Comparison of ENCODE assay signal across 22 mouse cellular contexts in the genomic region with DNA sequence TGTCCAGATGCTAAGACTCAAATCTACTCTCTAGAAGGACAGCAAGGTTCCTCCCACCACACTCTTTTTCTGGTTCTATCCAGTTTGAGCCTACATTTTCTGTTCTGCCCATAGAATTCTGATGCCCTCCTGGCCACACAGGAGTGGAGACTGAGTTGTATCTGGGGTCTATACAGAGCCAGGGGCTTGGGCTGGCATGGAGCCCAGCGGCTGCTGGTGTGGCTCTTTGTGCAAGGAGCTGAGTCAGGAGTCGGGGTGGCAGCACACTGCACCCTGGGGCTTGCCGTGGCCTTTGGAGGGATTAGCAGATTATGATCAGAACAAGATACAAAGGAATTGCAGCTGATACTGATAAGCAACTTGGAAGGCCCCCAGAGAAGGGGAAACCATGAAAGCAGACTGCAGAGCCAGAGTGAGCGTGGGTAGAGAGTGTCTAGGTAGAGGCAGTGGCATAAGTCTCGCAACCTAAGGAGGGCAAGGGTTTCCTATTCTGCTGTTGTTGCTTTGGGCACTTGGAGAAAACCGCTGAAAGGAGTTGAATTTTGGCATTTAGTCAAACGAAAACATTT.
DNase-seq lines count a peak whose midpoint lies in the region; ATAC-seq and TF ChIP-seq lines count a peak whose summit lies in the region.
"Had no signal": no experiment of that assay in that cellular context is flagged by ENCODE, and none has a peak within 500 bp of the region (broad histone marks: within the 10 kb centered on the region; RNA-seq: fewer than 3 reads in every experiment).

No protein-coding gene starts in this region.

- no peak overlapping the region for H3K27ac ChIP-seq in forebrain, embryonic 13.5 days
- H3K27ac ChIP-seq in forebrain, embryonic 10.5 days: no peak overlapping the region
- H3K27ac ChIP-seq in thymus, adult 2 months (ENCODE audit: control insufficient read depth, insufficient read depth, low read length): no peak overlapping the region
- H3K27ac ChIP-seq: gastrocnemius, adult 2 months; hindbrain, postnatal 0 days; layer of hippocampus, adult 2 months; limb, embryonic 13.5 days; liver, embryonic 12.5 days; neural tube, embryonic 12.5 days had no signal

- ATAC-seq in forebrain, embryonic 13.5 days: 0 out of 2 replicates have a peak, but pooled peaks have one; percentile 48
- ATAC-seq: CD4-positive, CD25-positive, alpha-beta regulatory T cell, adult 4 months; hindbrain, postnatal 0 days; intestine, embryonic 16.5 days; liver, embryonic 12.5 days had no signal

- no peaks in the 10 kb centered on the region for H3K27me3 ChIP-seq in forebrain, embryonic 13.5 days
- no peaks in the 10 kb centered on the region for H3K27me3 ChIP-seq in forebrain, embryonic 10.5 days (ENCODE audit: poor library complexity, severe bottlenecking)
- H3K27me3 ChIP-seq in thymus, adult 2 months (ENCODE audit: control insufficient read depth, insufficient read depth, low read length): no peaks in the 10 kb centered on the region
- H3K27me3 ChIP-seq: liver, embryonic 12.5 days; neural tube, embryonic 12.5 days had no signal

- WGBS in forebrain, embryonic 13.5 days: 65% methylated on average over 7 of the region's 7 CpGs
- WGBS in forebrain, embryonic 10.5 days: 82% methylated on average over 7 of the region's 7 CpGs
- 70% methylated on average over 7 of the region's 7 CpGs for WGBS in thymus, adult 2 months

- no peak overlapping the region for H3K4me2 ChIP-seq in forebrain, embryonic 13.5 days
- H3K4me2 ChIP-seq: heart, embryonic 11.5 days; limb, embryonic 13.5 days; liver, embryonic 12.5 days; neural tube, embryonic 12.5 days had no signal

- intact Hi-C loops in left cerebral cortex, postnatal 4 days (cut with DNase I): no loop called here

- 0 out of 2 replicates have a peak, but pooled peaks cover 3% of the 10 kb centered on the region for H3K4me1 ChIP-seq in forebrain, embryonic 13.5 days
- H3K4me1 ChIP-seq in forebrain, embryonic 10.5 days: 0 out of 2 replicates have a peak, but pooled peaks cover 4% of the 10 kb centered on the region
- 0 out of 2 replicates have a peak, but pooled peaks cover 2% of the 10 kb centered on the region for H3K4me1 ChIP-seq in thymus, adult 2 months (replicated peaks; ENCODE audit: control insufficient read depth, insufficient read depth, low read length)
- H3K4me1 ChIP-seq: liver, embryonic 12.5 days; neural tube, embryonic 12.5 days had no signal

- DNase-seq in forebrain, embryonic 10.5 days (ENCODE audit: extremely low spot score, low spot score): no peak
- DNase-seq in left cerebral cortex, postnatal 4 days: peak; percentile 24
- no peak for DNase-seq in left cerebral cortex, adult 11 months (ENCODE audit: low spot score)
- DNase-seq in thymus, postnatal 4 days: peak; percentile 12
- no peak for DNase-seq in thymus, adult 2 months
- DNase-seq in left cerebral cortex, adult 9 months (ENCODE audit: low spot score in 2 of 2): no peak
- DNase-seq: adrenal gland, postnatal 25 days; cerebellum, adult 9-11 months; gastrocnemius, adult 2 months; kidney, adult 9 months; kidney, postnatal 14 days; lung, adult 18-20 months; lung, postnatal 10 days had no signal

- TF ChIP-seq POLR2A in thymus, adult 2 months (IDR thresholded peaks at IDR 0.05; ENCODE audit: control insufficient read depth, extremely low read depth, insufficient read depth, low read length, poor library complexity): no peak

- no peak overlapping the region for H3K4me3 ChIP-seq in forebrain, embryonic 13.5 days
- no peak overlapping the region for H3K4me3 ChIP-seq in forebrain, embryonic 10.5 days
- H3K4me3 ChIP-seq in thymus, adult 2 months (ENCODE audit: control insufficient read depth, insufficient read depth, low read length): no peak overlapping the region
- H3K4me3 ChIP-seq: gastrocnemius, adult 2 months; layer of hippocampus, adult 2 months; limb, embryonic 13.5 days; liver, embryonic 12.5 days; neural tube, embryonic 12.5 days had no signal

- no peak overlapping the region for H3K9ac ChIP-seq in forebrain, embryonic 13.5 days
- H3K9ac ChIP-seq: limb, embryonic 13.5 days; liver, embryonic 12.5 days; neural tube, embryonic 12.5 days had no signal

- no peak for TF ChIP-seq CTCF in thymus, adult 2 months (IDR thresholded peaks at IDR 0.05; ENCODE audit: borderline replicate concordance, control insufficient read depth, extremely low read depth, insufficient read depth, low read length, poor library complexity)

- H3K36me3 ChIP-seq in forebrain, embryonic 13.5 days (ENCODE audit: poor library complexity, severe bottlenecking): no peaks in the 10 kb centered on the region
- H3K36me3 ChIP-seq in forebrain, embryonic 10.5 days (replicated peaks): no peaks in the 10 kb centered on the region
- H3K36me3 ChIP-seq in thymus, adult 2 months (ENCODE audit: control insufficient read depth, insufficient read depth, low read length): no peaks in the 10 kb centered on the region
- H3K36me3 ChIP-seq: limb, embryonic 13.5 days; liver, embryonic 12.5 days; neural tube, embryonic 12.5 days had no signal

- no peaks in the 10 kb centered on the region for H3K9me3 ChIP-seq in forebrain, embryonic 13.5 days (replicated peaks)
- H3K9me3 ChIP-seq in forebrain, embryonic 10.5 days: no peaks in the 10 kb centered on the region
- H3K9me3 ChIP-seq: limb, embryonic 13.5 days; liver, embryonic 12.5 days; neural tube, embryonic 12.5 days had no signal

Comparison
In these comparisons a context has a peak if more than half of its experiments do, and no peak if none do; other contexts are left out.
1. DNase-seq: peak in left cerebral cortex, postnatal 4 days (single experiment) and thymus, postnatal 4 days (single experiment); none in forebrain, embryonic 10.5 days (single experiment), left cerebral cortex, adult 11 months (single experiment), thymus, adult 2 months (single experiment) and left cerebral cortex, adult 9 months (0 of 2).